Mouse (Mus musculus) hindbrain, embryonic 16.5 days (tissue): ENCODE data around the gene Spp2. TPM values are rescaled to one million over a fixed set of nuclear protein-coding genes. Genes with fewer than 3 reads are reported as not detected.

ENCODE experiments used
- ATAC-seq: fragments of 200-750 bp; cut with Nextera tagmentation; 2 replicates; pipeline ENCODE4 v1.8.0; 2017; ENCODE audit warnings: moderate TSS enrichment, moderate library complexity
- H3K27ac ChIP-seq: fragments of 300-500 bp; sonication (generic); 2 replicates; pipeline ENCODE4 v1.5.1; 2014; ENCODE audit warnings: low read depth, mild to moderate bottlenecking, control low read depth, low read length, moderate library complexity
- H3K27me3 ChIP-seq: fragments of 300-500 bp; sonication (generic); replicated peaks from 2 replicates; pipeline ENCODE4 v1.6.1; 2014; ENCODE audit warnings: low read length; ENCODE audit not compliant: control insufficient read depth, insufficient read depth
- H3K36me3 ChIP-seq: fragments of 300-500 bp; sonication (generic); 2 replicates; pipeline ENCODE4 v1.6.1; 2014; ENCODE audit warnings: mild to moderate bottlenecking, low read length, moderate library complexity, mixed read lengths; ENCODE audit not compliant: control insufficient read depth, insufficient read depth
- H3K4me1 ChIP-seq: fragments of 300-500 bp; sonication (generic); 2 replicates; pipeline ENCODE4 v1.6.1; 2014; ENCODE audit warnings: low read depth, low read length; ENCODE audit not compliant: control insufficient read depth, insufficient read depth
- H3K4me2 ChIP-seq: fragments of 300-500 bp; sonication (generic); 2 replicates; pipeline ENCODE4 v1.6.1; 2014; ENCODE audit warnings: mild to moderate bottlenecking, low read length, control low read depth, moderate library complexity
- H3K4me3 ChIP-seq: fragments of 300-500 bp; sonication (generic); 2 replicates; pipeline ENCODE4 v1.5.1; 2014; ENCODE audit warnings: mild to moderate bottlenecking, low read length, control low read depth, moderate library complexity
- H3K9ac ChIP-seq: fragments of 300-500 bp; sonication (generic); 2 replicates; pipeline ENCODE4 v1.6.1; 2014; ENCODE audit warnings: low read depth, mild to moderate bottlenecking, control low read depth, low read length, moderate library complexity
- H3K9me3 ChIP-seq: fragments of 300-500 bp; sonication (generic); 2 replicates; pipeline ENCODE4 v1.6.1; 2014; ENCODE audit warnings: mild to moderate bottlenecking, low read length, moderate library complexity; ENCODE audit not compliant: control insufficient read depth
- WGBS: fragments of 180-500 bp; shearing (Covaris S2); extraction: QIAGEN DNeasy Blood & Tissue Kit; methylation state at CpG from one replicate; pipeline ENCODE4 v1.1.7; 2014; 5-methylcytosine and 5-hydroxymethylcytosine counted together
- polyA plus RNA-seq: library from polyadenylated mRNA; unstranded; fragments of >200 nt; fragmentation: Nextera tagmentation; extraction: Ambion mirVana; gene quantifications from 2 replicates; pipeline ENCODE4 v1.2.1, GENCODE M21; 2015

The Spp2 gene
- polyA plus RNA-seq, 1 experiment from 2014 or later = 0.28 TPM

DNA sequence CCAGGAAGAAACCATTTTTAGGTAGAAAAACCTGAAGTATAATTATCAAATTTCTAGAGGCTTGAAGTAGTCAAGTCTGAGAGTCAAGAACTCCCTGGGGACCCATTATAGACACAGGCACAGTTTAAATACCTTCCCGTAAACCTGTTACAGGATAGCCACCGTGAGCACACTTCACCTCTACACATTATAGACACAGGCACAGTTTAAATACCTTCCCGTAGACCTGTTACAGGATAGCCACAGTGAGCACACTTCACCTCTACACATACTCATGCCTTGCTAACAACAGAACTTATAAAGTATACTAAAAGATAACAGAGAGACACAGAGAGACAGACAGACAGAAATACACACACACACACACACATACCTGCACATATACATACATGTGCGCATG lies 24.5 kb downstream of the Spp2 start:
- Histone ChIP-seq H3K4me1 (no peaks in the 10 kb centered on the region), H3K4me3 (no peak overlapping the region), H3K36me3 (no peaks in the 10 kb centered on the region), H3K9me3 (no peaks in the 10 kb centered on the region), H3K9ac (no peak overlapping the region), H3K4me2 (no peak overlapping the region), H3K27me3 (no peaks in the 10 kb centered on the region), H3K27ac (no peak overlapping the region)
- no peak for ATAC-seq
- WGBS = 81% methylated on average over 4 of the region's 4 CpGs

- Histone ChIP-seq H3K36me3 (no peaks in the 10 kb centered on the region), H3K27ac (no peak overlapping the region), H3K4me1 (no peaks in the 10 kb centered on the region), H3K4me2 (no peak overlapping the region), H3K9me3 (no peaks in the 10 kb centered on the region), H3K4me3 (no peak overlapping the region), H3K27me3 (no peaks in the 10 kb centered on the region), H3K9ac (no peak overlapping the region)
- ATAC-seq = no peak
- 50% methylated on average over 3 of the region's 3 CpGs for WGBS
Observed at GRCm38 (mm10) chr1:88432601-88433000, 25.8 kb downstream of the Spp2 start.

GRCm38 (mm10) chr1:88433096-88433883 lies 26.5 kb downstream of the Spp2 start:
- Histone ChIP-seq H3K36me3 (no peaks in the 10 kb centered on the region), H3K4me3 (no peak overlapping the region), H3K4me1 (no peaks in the 10 kb centered on the region), H3K27ac (no peak overlapping the region), H3K27me3 (no peaks in the 10 kb centered on the region), H3K9ac (no peak overlapping the region), H3K9me3 (no peaks in the 10 kb centered on the region), H3K4me2 (no peak overlapping the region)
- 74% methylated on average over 6 of the region's 6 CpGs for WGBS
- ATAC-seq = no peak

GRCm38 (mm10) chr1:88434057-88434456 lies 27.3 kb downstream of the Spp2 start:
- Histone ChIP-seq H3K4me1 (no peaks in the 10 kb centered on the region), H3K9ac (no peak overlapping the region), H3K27me3 (no peaks in the 10 kb centered on the region), H3K9me3 (no peaks in the 10 kb centered on the region), H3K36me3 (no peaks in the 10 kb centered on the region), H3K4me3 (no peak overlapping the region), H3K27ac (no peak overlapping the region), H3K4me2 (no peak overlapping the region)
- ATAC-seq = no peak
- WGBS = 69% methylated on average over 4 of the region's 4 CpGs

GRCm38 (mm10) chr1:88437206-88438126 lies 30.7 kb downstream of the Spp2 start:
- WGBS = 70% methylated on average over 9 of the region's 9 CpGs
- no peak for ATAC-seq

DNA sequence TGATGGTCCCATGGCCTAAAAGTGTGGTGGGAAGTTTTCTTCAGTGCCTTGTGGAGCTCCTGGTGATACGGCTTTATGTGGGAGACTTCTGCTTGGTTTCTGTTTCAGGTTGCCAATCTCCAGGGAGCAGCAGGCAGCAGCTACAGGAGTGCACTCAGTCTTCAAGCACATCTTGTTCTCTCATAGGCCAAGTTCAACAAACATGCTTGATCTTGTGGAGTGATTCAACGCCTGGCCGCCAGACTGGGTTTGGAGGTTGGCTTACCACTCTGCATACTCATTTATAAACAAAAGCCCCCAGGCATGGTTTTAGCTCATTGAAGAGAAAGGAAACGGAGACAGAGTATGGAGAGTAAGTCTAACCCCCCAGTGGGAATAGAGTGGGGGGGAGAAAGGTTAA lies 36.6 kb downstream of the Spp2 start:
- Histone ChIP-seq H3K27me3 (no peaks in the 10 kb centered on the region), H3K9me3 (no peaks in the 10 kb centered on the region), H3K9ac (no peak overlapping the region), H3K4me2 (no peak overlapping the region), H3K4me3 (no peak overlapping the region), H3K36me3 (no peaks in the 10 kb centered on the region), H3K27ac (no peak overlapping the region), H3K4me1 (peaks cover 3% of the 10 kb centered on the region; the same call in 1 of the 2 replicates)
- ATAC-seq = no peak
- 60% methylated on average over 4 of the region's 4 CpGs for WGBS

More at GRCm38 (mm10) chr1:88437206-88438126, 30.7 kb downstream of the Spp2 start:
- Histone ChIP-seq H3K27me3 (no peaks in the 10 kb centered on the region), H3K9me3 (no peaks in the 10 kb centered on the region), H3K4me2 (no peak overlapping the region), H3K4me1 (no peaks in the 10 kb centered on the region), H3K36me3 (no peaks in the 10 kb centered on the region), H3K9ac (no peak overlapping the region), H3K27ac (no peak overlapping the region), H3K4me3 (no peak overlapping the region)

DNA sequence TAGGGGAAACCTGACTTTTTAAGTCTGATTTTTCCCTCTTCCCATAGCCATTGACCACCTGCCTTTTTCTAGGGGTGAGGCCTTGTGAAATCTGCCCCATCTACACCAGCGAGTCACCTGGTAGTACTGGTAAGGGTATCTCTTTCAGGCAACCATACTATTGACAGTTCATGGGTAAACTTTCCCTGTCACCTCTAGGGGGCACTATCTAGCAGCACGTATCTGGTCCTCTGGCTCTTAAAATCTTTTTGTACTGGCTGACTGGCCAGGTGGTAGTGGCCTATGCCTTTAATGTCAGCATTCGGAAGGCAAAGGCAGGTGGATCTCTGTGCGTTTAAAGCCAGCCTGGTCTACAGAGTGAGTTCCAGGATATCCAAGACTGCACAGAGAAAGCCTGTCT lies 38.6 kb downstream of the Spp2 start:
- Histone ChIP-seq H3K4me3 (no peak overlapping the region), H3K27ac (no peak overlapping the region), H3K4me1 (peaks cover 3% of the 10 kb centered on the region; the same call in 1 of the 2 replicates), H3K9ac (no peak overlapping the region), H3K9me3 (no peaks in the 10 kb centered on the region), H3K36me3 (no peaks in the 10 kb centered on the region), H3K27me3 (no peaks in the 10 kb centered on the region), H3K4me2 (no peak overlapping the region)
- no peak for ATAC-seq
- WGBS = 71% methylated on average over 4 of the region's 4 CpGs

DNA sequence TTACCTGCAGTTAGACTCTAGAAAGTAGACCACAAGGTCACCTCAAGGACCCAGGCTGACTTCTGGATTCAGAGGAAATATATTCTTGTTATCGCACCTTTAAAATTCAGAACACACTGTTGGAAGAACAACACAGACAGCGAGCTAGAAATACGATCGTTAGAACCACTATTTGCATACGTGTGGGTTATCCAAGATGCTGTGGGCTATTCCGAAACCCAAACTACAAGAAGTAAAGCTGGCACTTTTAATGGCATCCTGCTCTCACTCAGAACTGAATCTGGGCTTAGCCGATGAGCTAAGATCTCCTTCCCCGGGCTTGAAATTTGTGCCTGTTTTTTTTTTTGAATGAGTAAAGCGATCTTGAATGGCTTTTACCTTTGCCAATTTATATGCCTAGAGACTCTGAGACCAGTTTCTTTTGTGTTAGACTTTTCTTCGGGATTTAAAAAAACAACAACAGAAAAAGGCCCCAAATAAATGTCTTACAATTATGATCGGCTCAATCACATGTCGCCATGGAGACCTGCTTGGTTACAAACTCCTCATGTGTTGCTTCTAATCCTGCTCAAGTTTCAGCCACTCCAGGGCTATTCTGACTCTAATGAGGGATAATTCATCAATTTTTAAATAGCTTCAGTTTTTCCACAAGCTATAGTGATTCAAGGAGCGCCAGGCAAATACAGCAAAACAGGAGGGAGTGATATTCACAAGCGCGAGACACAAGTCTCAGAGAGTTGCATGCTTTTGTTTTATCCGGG lies 39.7 kb downstream of the Spp2 start:
- WGBS = 42% methylated on average over 16 of the region's 16 CpGs

More for the DNA sequence above, 39.7 kb downstream of the Spp2 start:
- H3K9ac ChIP-seq = no peak overlapping the region
- H3K4me1 ChIP-seq = peaks cover 3% of the 10 kb centered on the region; the same call in 1 of the 2 replicates
- H3K4me2 ChIP-seq = 0 out of 2 replicates have a peak overlapping the region, but pooled peaks have one; percentile 25
- H3K4me3 ChIP-seq = no peak overlapping the region
- ATAC-seq = 0 out of 2 replicates have a peak, but pooled peaks have one; percentile 42
- no peak overlapping the region for H3K27ac ChIP-seq
- no peaks in the 10 kb centered on the region for H3K27me3 ChIP-seq
- no peaks in the 10 kb centered on the region for H3K36me3 ChIP-seq
- H3K9me3 ChIP-seq = no peaks in the 10 kb centered on the region
